Mouse (Mus musculus) limb, embryonic 14.5 days (tissue): ENCODE data around the gene Cd276. TPM values are rescaled to one million over a fixed set of nuclear protein-coding genes. Genes with fewer than 3 reads are reported as not detected.

Experiments used
- ATAC-seq: fragments of 200-750 bp; cut with Nextera tagmentation; 2 replicates; pipeline ENCODE4 v1.8.0; 2017; ENCODE audit warnings: low read depth, moderate number of reproducible peaks, moderate TSS enrichment; ENCODE audit not compliant: low FRiP score
- DNase-seq: peaks from one replicate; pipeline ENCODE4 v3.0.0-alpha.2; 2015; ENCODE audit warnings: low spot score
- H3K27ac ChIP-seq: fragments of 300-500 bp; sonication (generic); replicated peaks from 2 replicates; pipeline ENCODE4 v1.5.1; 2014; ENCODE audit warnings: low read depth, mild to moderate bottlenecking, low read length, moderate library complexity, mixed read lengths
- H3K27me3 ChIP-seq: fragments of 300-500 bp; sonication (generic); 2 replicates; pipeline ENCODE4 v1.6.1; 2014; ENCODE audit warnings: low read length, mixed read lengths; ENCODE audit not compliant: control insufficient read depth, insufficient read depth
- H3K36me3 ChIP-seq: fragments of 300-500 bp; sonication (generic); 2 replicates; pipeline ENCODE4 v1.6.1; 2014; ENCODE audit warnings: mild to moderate bottlenecking, low read length, moderate library complexity, mixed read lengths; ENCODE audit not compliant: control insufficient read depth, insufficient read depth
- H3K4me1 ChIP-seq: fragments of 300-500 bp; sonication (generic); 2 replicates; pipeline ENCODE4 v1.6.1; 2014; ENCODE audit warnings: antibody characterized with exemption, low read length, mixed read lengths; ENCODE audit not compliant: control insufficient read depth, insufficient read depth
- H3K4me2 ChIP-seq: fragments of 300-500 bp; sonication (generic); replicated peaks from 2 replicates; pipeline ENCODE4 v1.6.1; 2014; ENCODE audit warnings: low read depth, mild to moderate bottlenecking, low read length, moderate library complexity; ENCODE audit not compliant: severe bottlenecking
- H3K4me3 ChIP-seq: fragments of 300-500 bp; sonication (generic); replicated peaks from 2 replicates; pipeline ENCODE4 v1.5.1; 2014; ENCODE audit warnings: low read length
- H3K9ac ChIP-seq: fragments of 300-500 bp; sonication (generic); 2 replicates; pipeline ENCODE4 v1.6.1; 2014; ENCODE audit warnings: mild to moderate bottlenecking, low read depth, low read length, moderate library complexity; ENCODE audit not compliant: severe bottlenecking
- H3K9me3 ChIP-seq: fragments of 300-500 bp; sonication (generic); 2 replicates; pipeline ENCODE4 v1.6.1; 2016; ENCODE audit warnings: low read length; ENCODE audit not compliant: control insufficient read depth
- POLR2A ChIP-seq: fragments of 200-500 bp; IDR thresholded peaks from 2 replicates; pipeline ENCODE4 v1.8.0; 2012; ENCODE audit warnings: inconsistent platforms, mild to moderate bottlenecking, moderate library complexity, borderline replicate concordance; ENCODE audit not compliant: insufficient read depth, insufficient read length; ENCODE audit errors: extremely low read depth
- WGBS: fragments of 180-500 bp; shearing (Covaris S2); extraction: QIAGEN DNeasy Blood & Tissue Kit; methylation state at CpG from one replicate; pipeline ENCODE4 v1.1.7; 2014; 5-methylcytosine and 5-hydroxymethylcytosine counted together
- polyA plus RNA-seq, 2 experiments: library from polyadenylated mRNA; depleted of rRNA in 1 of 2; stranded (reverse) in 1 of 2; unstranded in 1 of 2; fragments of >200 nt; fragmentation: Nextera tagmentation in 1 of 2; extraction: Ambion mirVana in 1 of 2; gene quantifications; 2 replicates each; pipeline versions ENCODE4 v1.2.1 to v1.2.3; 2012 to 2014

Gene Cd276
- polyA plus RNA-seq, 2 experiments, result 64.8 to 64.9 TPM

DNA sequence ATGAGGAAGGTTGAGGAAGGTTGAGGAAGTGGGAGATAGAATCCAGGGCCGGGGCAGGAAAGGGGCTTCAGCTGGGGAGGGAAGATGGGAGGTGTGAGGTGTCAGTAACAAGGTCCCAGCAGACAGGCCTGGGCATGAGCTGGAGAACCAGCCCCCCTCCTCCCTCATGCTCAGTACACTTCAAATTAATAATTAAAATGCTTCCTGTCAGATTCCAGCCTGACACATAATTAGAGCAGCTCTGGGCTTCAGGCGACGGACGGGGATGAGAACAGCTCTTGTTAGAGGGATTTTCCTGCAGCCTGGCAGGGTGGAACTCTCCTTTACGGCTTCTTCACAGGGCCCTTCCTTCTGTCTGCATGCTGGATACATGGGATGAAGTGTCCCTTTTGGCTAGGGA lies 41.5 kb downstream of the Cd276 start:
- no peak for DNase-seq
- Histone ChIP-seq H3K27ac (no peak overlapping the region), H3K4me3 (no peak overlapping the region), H3K27me3 (no peaks in the 10 kb centered on the region), H3K36me3 (no peaks in the 10 kb centered on the region), H3K4me2 (no peak overlapping the region), H3K4me1 (peaks cover 13% of the 10 kb centered on the region), H3K9me3 (no peaks in the 10 kb centered on the region), H3K9ac (no peak overlapping the region)
- no peak for ATAC-seq
- TF ChIP-seq POLR2A, result no peak
- 34% methylated on average over 5 of the region's 5 CpGs for WGBS

DNA sequence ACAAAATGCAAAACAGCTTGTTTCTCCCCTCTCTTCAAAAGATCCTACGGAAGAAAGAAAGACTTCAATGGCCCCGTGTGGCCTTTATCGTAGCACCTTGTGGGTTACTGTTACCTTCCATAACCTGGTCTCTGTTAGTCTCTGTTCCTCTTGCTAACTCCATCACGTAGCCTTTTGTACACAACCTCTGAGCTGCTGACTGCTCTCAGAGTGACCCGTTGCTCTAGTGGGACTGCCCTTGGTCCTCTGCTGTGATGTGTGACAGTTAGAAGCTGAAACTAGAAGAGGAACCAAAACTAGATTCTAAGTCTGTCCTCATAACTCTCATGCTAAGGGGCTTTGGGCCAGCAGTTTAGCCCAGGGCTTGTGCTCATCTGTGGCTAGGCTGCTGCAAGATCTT lies 44.8 kb downstream of the Cd276 start:
- Histone ChIP-seq H3K4me2 (no peak overlapping the region), H3K9ac (no peak overlapping the region), H3K9me3 (no peaks in the 10 kb centered on the region), H3K4me1 (no peaks in the 10 kb centered on the region), H3K4me3 (no peak overlapping the region), H3K27me3 (no peaks in the 10 kb centered on the region), H3K27ac (no peak overlapping the region), H3K36me3 (no peaks in the 10 kb centered on the region)
- WGBS, result 78% methylated on average over 5 of the region's 5 CpGs
- TF ChIP-seq POLR2A, result no peak
- ATAC-seq (no peak), DNase-seq (no peak)

DNA sequence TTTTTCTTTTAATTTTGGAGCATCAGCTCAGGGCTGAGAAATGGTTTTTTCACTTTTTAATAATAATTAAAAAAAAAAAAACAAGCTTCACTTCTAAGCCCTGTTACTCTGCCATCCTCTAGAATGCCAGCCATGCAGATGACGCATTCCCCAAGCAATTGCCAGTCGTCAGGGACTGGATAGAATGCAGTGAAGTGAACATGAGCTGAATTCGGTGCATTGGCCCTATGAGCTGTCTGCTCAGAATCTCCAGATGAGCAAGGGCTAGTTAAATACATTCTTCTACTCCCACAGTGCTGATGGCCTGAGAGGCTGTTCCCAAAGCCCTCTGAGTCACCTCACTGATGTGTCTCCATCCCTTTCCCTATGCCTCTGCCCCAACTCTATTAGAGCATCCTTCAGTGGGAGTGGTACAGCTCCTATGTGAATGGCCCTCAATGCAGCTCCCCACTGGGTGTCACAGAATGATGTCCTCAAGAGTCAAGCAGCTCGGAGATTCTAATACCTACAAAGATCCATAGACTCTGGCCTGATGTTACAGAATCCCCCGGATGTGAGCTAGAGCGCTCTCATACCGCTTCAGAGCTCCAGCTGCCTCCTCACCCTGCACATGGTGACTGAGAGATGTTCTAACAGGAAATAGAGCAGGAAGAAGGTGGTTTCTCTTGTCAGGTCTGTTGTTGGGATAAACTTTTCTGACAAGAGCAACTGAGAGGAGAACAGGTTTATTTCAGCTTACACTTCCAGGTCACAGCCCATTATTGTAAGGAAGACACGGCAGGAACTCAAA lies 47.8 kb downstream of the Cd276 start:
- DNase-seq, result no peak
- no peak for TF ChIP-seq POLR2A
- WGBS, result 78% methylated on average over 8 of the region's 8 CpGs

DNA sequence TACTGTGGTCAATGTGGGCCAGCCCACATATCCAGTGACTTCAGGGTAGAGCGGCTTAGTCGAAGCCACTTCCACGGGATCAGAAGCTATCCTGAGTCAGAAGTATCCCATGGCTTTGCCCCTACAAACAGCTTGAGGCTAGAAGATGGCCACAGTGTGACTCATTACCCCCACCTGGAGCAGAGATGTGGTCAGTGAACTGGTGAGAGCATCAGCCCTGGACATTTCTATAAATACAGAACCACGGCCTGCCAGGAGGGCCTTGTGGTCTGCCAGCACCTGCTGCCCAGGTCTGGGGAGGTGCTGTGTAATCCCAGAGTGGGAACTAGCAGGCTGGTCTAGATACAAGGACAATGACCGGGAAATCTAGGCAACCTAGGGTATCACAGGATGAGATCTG lies 54.3 kb downstream of the Cd276 start:
- Histone ChIP-seq H3K4me1 (no peaks in the 10 kb centered on the region), H3K9ac (no peak overlapping the region), H3K27ac (no peak overlapping the region), H3K9me3 (no peaks in the 10 kb centered on the region), H3K4me3 (no peak overlapping the region), H3K4me2 (no peak overlapping the region), H3K36me3 (peaks cover 5% of the 10 kb centered on the region), H3K27me3 (no peaks in the 10 kb centered on the region)
- WGBS, result 95% methylated on average over 5 of the region's 5 CpGs
- DNase-seq (no peak), ATAC-seq (no peak)
- TF ChIP-seq POLR2A, result no peak

More for the DNA sequence above, 47.8 kb downstream of the Cd276 start:
- Histone ChIP-seq H3K9me3 (no peaks in the 10 kb centered on the region), H3K27ac (no peak overlapping the region), H3K9ac (no peak overlapping the region), H3K4me1 (no peaks in the 10 kb centered on the region), H3K27me3 (no peaks in the 10 kb centered on the region), H3K36me3 (no peaks in the 10 kb centered on the region), H3K4me3 (no peak overlapping the region), H3K4me2 (no peak overlapping the region)
- no peak for ATAC-seq

DNA sequence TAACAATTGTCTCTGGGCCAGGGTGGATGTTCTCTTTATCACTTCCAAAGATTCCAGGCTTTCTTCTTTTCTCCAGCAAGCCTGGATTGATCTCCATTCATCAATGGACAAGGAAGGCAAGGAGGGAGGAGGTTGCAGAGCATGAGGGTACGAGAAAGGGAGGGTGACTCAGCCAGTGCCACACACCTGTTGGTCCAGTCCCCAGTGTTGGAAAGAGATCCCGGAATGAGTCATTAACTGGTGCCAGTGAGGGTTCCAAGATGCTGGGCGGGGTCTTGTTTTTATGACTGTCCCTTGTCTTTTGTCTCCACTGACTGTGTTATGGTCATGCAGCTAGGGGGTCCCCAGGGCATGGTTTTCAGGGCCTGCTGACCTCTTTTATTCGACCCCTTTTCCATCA lies 57.3 kb downstream of the Cd276 start:
- no peaks in the 10 kb centered on the region for H3K27me3 ChIP-seq
- ATAC-seq (no peak), DNase-seq (no peak)
- H3K4me2 ChIP-seq, result no peak overlapping the region
- TF ChIP-seq POLR2A, result no peak
- no peak overlapping the region for H3K4me3 ChIP-seq
- H3K4me1 ChIP-seq, result no peaks in the 10 kb centered on the region
- H3K9ac ChIP-seq, result no peak overlapping the region
- peaks cover 5% of the 10 kb centered on the region for H3K36me3 ChIP-seq
- H3K9me3 ChIP-seq, result no peaks in the 10 kb centered on the region
- 45% methylated on average over 4 of the region's 4 CpGs for WGBS
- no peak overlapping the region for H3K27ac ChIP-seq
